Mouse (Mus musculus) cortical plate, adult 2 months (tissue): ENCODE results near the gene Thrap3.
"Not testable (repeated sequence)": the region's sequence is repeated elsewhere in the genome, so short reads cannot be mapped to it uniquely, and the experiment has no call there.

Experiments used
- CTCF ChIP-seq: fragments of 200-500 bp; IDR thresholded peaks from 2 replicates; pipeline ENCODE4 v1.5.1; 2011; ENCODE audit warnings: mild to moderate bottlenecking, control low read depth, low read length; ENCODE audit not compliant: insufficient read depth; ENCODE audit errors: extremely low read depth
- POLR2A ChIP-seq: fragments of 200-500 bp; IDR thresholded peaks from 2 replicates; pipeline ENCODE4 v1.6.1; 2011; ENCODE audit warnings: mild to moderate bottlenecking, low read length, control low read depth; ENCODE audit not compliant: insufficient read depth; ENCODE audit errors: extremely low read depth

DNA sequence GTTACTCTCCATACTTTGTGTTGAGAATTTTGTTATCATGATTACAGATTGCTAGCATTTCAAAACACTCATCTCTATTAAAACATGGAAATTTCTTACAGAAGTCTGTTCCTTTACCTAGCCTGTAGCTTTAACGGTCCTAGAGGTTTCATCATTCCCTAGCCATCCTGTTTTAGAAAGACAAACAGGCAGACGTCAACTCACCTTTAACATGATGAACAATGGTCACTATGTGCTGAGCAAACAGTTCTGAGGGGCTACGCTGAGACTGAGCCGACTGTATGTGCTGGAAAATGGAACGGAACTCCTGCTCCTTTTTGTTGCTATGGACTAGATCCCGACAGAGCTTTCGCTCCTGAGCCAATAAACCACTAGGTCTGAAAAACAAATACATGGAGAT lies 26.6 kb downstream of the Thrap3 start:
- TF ChIP-seq POLR2A, CTCF: not testable (repeated sequence)
